Mouse (Mus musculus): Measurements from ENCODE around the gene Fggy. TPM values are rescaled to one million over a fixed set of nuclear protein-coding genes. Genes with fewer than 3 reads are reported as not detected.
A peak's percentile ranks its signal among the peaks of the same experiment; 100 is the strongest.

The Fggy gene
- total and polyA plus RNA-seq, 2 experiments: 99.5 to 189 TPM

- DNase-seq (ENCODE audit: extremely low read depth, low read depth, low spot score): no peak
- 81% methylated on average over 4 of the region's 4 CpGs for whole genome bisulfite sequencing
- TF ChIP-seq POLR2A (IDR thresholded peaks at IDR 0.05; ENCODE audit: extremely low read depth, insufficient read depth, low read length) (no peak), CTCF (IDR thresholded peaks at IDR 0.05; ENCODE audit: low read depth, low read length) (no peak)
These were observed 318.6 kb downstream of the Fggy start for GRCm38 (mm10) chr4:95875896-95876295.

GRCm38 (mm10) chr4:95877436-95877835, 320.1 kb downstream of the Fggy start:
- no peak overlapping the region for H3K4me3 ChIP-seq (ENCODE audit: insufficient read depth, low read depth, low read length)
- H3K79me2 ChIP-seq (ENCODE audit: control insufficient read depth, insufficient read depth, low read length): no peaks in the 10 kb centered on the region
- TF ChIP-seq POLR2A (IDR thresholded peaks at IDR 0.05; ENCODE audit: extremely low read depth, insufficient read depth, low read length) (no peak), CTCF (IDR thresholded peaks at IDR 0.05; ENCODE audit: low read depth, low read length) (no peak)
- no peak for DNase-seq (ENCODE audit: extremely low read depth, low read depth, low spot score)
- no peak overlapping the region for H3K27ac ChIP-seq (replicated peaks; ENCODE audit: insufficient read depth, low read depth, low read length)
- no peaks in the 10 kb centered on the region for H3K27me3 ChIP-seq (ENCODE audit: control insufficient read depth, insufficient read depth, low read length)
- 95% methylated on average over 4 of the region's 4 CpGs for WGBS
- peaks cover 4% of the 10 kb centered on the region; the same call in 1 of the 2 replicates for H3K36me3 ChIP-seq (ENCODE audit: control insufficient read depth, insufficient read depth, low read length)
- no peak overlapping the region for H3K9ac ChIP-seq (ENCODE audit: low read depth, low read length)
- peaks cover 8% of the 10 kb centered on the region for H3K4me1 ChIP-seq (ENCODE audit: control insufficient read depth, insufficient read depth, low read length)

More at GRCm38 (mm10) chr4:95875896-95876295, 318.6 kb downstream of the Fggy start:
- H3K27me3 ChIP-seq (ENCODE audit: control insufficient read depth, insufficient read depth, low read length): no peaks in the 10 kb centered on the region
- H3K4me1 ChIP-seq (ENCODE audit: control insufficient read depth, insufficient read depth, low read length): no peaks in the 10 kb centered on the region
- peaks cover 4% of the 10 kb centered on the region; the same call in 1 of the 2 replicates for H3K36me3 ChIP-seq (ENCODE audit: control insufficient read depth, insufficient read depth, low read length)
- no peaks in the 10 kb centered on the region for H3K79me2 ChIP-seq (ENCODE audit: control insufficient read depth, insufficient read depth, low read length)
- H3K27ac ChIP-seq (replicated peaks; ENCODE audit: insufficient read depth, low read depth, low read length): no peak overlapping the region
- no peak overlapping the region for H3K4me3 ChIP-seq (ENCODE audit: insufficient read depth, low read depth, low read length)
- no peak overlapping the region for H3K9ac ChIP-seq (ENCODE audit: low read depth, low read length)

DNA sequence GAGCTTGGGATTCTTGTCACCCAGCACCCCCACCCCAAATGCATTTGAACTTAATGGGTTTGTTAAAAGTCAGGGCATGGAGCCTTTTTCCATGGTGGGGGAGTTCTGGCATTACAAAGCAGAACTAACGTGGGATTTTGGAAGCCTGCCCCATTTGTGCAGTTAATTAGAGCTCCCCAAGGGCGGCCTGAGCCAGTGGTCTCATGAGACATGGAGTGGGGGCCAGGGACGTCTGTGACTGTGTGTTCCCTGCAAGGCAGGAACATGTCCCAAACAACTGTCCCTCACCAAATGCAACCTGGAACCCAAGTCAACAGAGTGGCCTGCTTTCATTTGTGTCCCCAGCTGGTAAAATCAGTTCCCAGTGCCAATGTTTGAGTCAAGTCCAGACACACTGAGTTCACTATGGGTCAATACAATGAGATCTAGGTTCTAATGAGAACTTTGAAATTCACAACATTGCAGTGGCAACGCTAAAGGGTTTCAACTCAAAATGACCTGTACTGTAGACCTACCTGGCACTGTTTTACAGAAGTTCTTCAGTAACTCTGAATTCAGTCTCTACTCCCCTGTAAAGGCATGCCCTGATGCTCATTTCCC, 324.5 kb downstream of the Fggy start:
- Histone ChIP-seq H3K4me1 (ENCODE audit: control insufficient read depth, insufficient read depth, low read length) (peaks cover 8% of the 10 kb centered on the region), H3K27me3 (ENCODE audit: control insufficient read depth, insufficient read depth, low read length) (no peaks in the 10 kb centered on the region), H3K79me2 (ENCODE audit: control insufficient read depth, insufficient read depth, low read length) (no peaks in the 10 kb centered on the region), H3K9ac (ENCODE audit: low read depth, low read length) (no peak overlapping the region), H3K36me3 (ENCODE audit: control insufficient read depth, insufficient read depth, low read length) (peaks cover 8% of the 10 kb centered on the region; the same call in 1 of the 2 replicates), H3K4me3 (ENCODE audit: insufficient read depth, low read depth, low read length) (no peak overlapping the region), H3K27ac (replicated peaks; ENCODE audit: insufficient read depth, low read depth, low read length) (peak overlapping the region; percentile 57)
- 25% methylated on average over 4 of the region's 4 CpGs for WGBS
- TF ChIP-seq POLR2A (IDR thresholded peaks at IDR 0.05; ENCODE audit: extremely low read depth, insufficient read depth, low read length) (no peak), CTCF (IDR thresholded peaks at IDR 0.05; ENCODE audit: low read depth, low read length) (no peak)
- DNase-seq (ENCODE audit: extremely low read depth, low read depth, low spot score): peak; percentile 96

GRCm38 (mm10) chr4:95884184-95885145, 327.2 kb downstream of the Fggy start:
- WGBS: 88% methylated on average over 4 of the region's 4 CpGs
- Histone ChIP-seq H3K4me3 (ENCODE audit: insufficient read depth, low read depth, low read length) (no peak overlapping the region), H3K27ac (replicated peaks; ENCODE audit: insufficient read depth, low read depth, low read length) (no peak overlapping the region), H3K9ac (ENCODE audit: low read depth, low read length) (no peak overlapping the region), H3K79me2 (ENCODE audit: control insufficient read depth, insufficient read depth, low read length) (no peaks in the 10 kb centered on the region), H3K27me3 (ENCODE audit: control insufficient read depth, insufficient read depth, low read length) (no peaks in the 10 kb centered on the region), H3K36me3 (ENCODE audit: control insufficient read depth, insufficient read depth, low read length) (peaks cover 8% of the 10 kb centered on the region; the same call in 1 of the 2 replicates), H3K4me1 (ENCODE audit: control insufficient read depth, insufficient read depth, low read length) (peaks cover 8% of the 10 kb centered on the region)
- TF ChIP-seq CTCF (IDR thresholded peaks at IDR 0.05; ENCODE audit: low read depth, low read length): no peak
- TF ChIP-seq POLR2A (IDR thresholded peaks at IDR 0.05; ENCODE audit: extremely low read depth, insufficient read depth, low read length): no peak
- DNase-seq (ENCODE audit: extremely low read depth, low read depth, low spot score): no peak

DNA sequence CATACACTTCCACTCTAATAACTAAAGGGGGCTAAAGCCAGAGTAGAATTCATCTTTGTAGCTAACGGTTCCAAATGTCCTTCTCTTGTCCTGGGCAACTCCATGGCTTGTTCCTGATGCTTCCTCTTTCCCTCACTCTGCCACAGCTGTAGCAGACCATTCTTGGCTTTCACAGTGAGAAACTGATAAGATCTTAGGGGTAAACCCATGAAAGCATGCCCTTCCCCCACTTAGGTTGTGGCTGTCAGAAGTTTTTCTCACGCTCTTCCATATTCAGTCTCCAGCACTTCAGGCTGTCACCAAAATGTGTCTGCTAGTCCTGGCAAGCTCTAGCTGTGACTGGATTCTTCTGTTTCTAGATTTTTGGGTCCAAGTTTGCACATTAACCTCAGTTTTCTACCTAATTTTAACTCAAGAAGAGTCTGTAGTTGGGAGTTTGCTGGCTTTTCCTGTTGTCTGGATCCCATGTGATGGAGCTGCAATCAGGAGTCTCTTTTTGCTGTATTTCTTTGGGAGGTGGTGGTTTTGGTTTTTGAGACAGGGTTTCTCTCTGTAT, 338.0 kb downstream of the Fggy start:
- DNase-seq (ENCODE audit: extremely low read depth, low read depth, low spot score): no peak
- H3K4me3 ChIP-seq (ENCODE audit: insufficient read depth, low read depth, low read length): no peak overlapping the region
- H3K4me1 ChIP-seq (ENCODE audit: control insufficient read depth, insufficient read depth, low read length): no peaks in the 10 kb centered on the region
- H3K27me3 ChIP-seq (ENCODE audit: control insufficient read depth, insufficient read depth, low read length): no peaks in the 10 kb centered on the region
- H3K79me2 ChIP-seq (ENCODE audit: control insufficient read depth, insufficient read depth, low read length): no peaks in the 10 kb centered on the region
- H3K36me3 ChIP-seq (ENCODE audit: control insufficient read depth, insufficient read depth, low read length): peaks cover 6% of the 10 kb centered on the region
- TF ChIP-seq CTCF (IDR thresholded peaks at IDR 0.05; ENCODE audit: low read depth, low read length) (no peak), POLR2A (IDR thresholded peaks at IDR 0.05; ENCODE audit: extremely low read depth, insufficient read depth, low read length) (no peak)
- no peak overlapping the region for H3K27ac ChIP-seq (replicated peaks; ENCODE audit: insufficient read depth, low read depth, low read length)
- H3K9ac ChIP-seq (ENCODE audit: low read depth, low read length): no peak overlapping the region
- WGBS: 91% methylated on average over 2 of the region's 2 CpGs
